8 mouse cellular contexts compared by ENCODE assay signal in genomic region chr17:32924658-32925312, GRCm38 (mm10). TPM values are rescaled to one million over a fixed set of nuclear protein-coding genes. Genes with fewer than 3 reads are reported as not detected.
A peak's percentile ranks its signal among the peaks of the same experiment; 100 is the strongest.
DNase-seq lines count a peak whose midpoint lies in the region; ATAC-seq and TF ChIP-seq lines count a peak whose summit lies in the region.

No protein-coding gene starts in this region.

- peak; percentile 82 for DNase-seq in T-cell, adult 2 months (ENCODE audit: low spot score)
- DNase-seq in cerebellum, postnatal 10 days, result peak; percentile 81 to 82
- peak; percentile 53 to 56 for DNase-seq in frontal cortex, postnatal 14 days (ENCODE audit: low spot score in 2 of 2)
- peak; percentile 80 for DNase-seq in hindbrain, embryonic 11.5 days (ENCODE audit: low spot score)
- DNase-seq in layer of hippocampus, postnatal 14 days (ENCODE audit: low spot score in 2 of 2), result peak; percentile 51 to 62
- peak; percentile 90 for DNase-seq in lung, postnatal 0 days (ENCODE audit: low spot score)
- DNase-seq in ovary, postnatal 10 days (ENCODE audit: low spot score), result peak; percentile 4
- peak; percentile 51 to 60 for DNase-seq in thymus, adult 18-20 months

- H3K9ac ChIP-seq in hindbrain, embryonic 11.5 days (ENCODE audit: low read depth, low read length), result peak overlapping the region; percentile 84
- peak overlapping the region; percentile 59; the same call in 1 of the 2 replicates for H3K9ac ChIP-seq in lung, postnatal 0 days (replicated peaks; ENCODE audit: low read depth)

- H3K4me3 ChIP-seq in hindbrain, embryonic 11.5 days (ENCODE audit: low read depth, low read length), result peak overlapping the region; percentile 45
- H3K4me3 ChIP-seq in lung, postnatal 0 days (ENCODE audit: low read depth, low read length), result peak overlapping the region; percentile 45

- TF ChIP-seq EP300 in lung, postnatal 0 days (IDR thresholded peaks at IDR 0.05), result no peak

- H3K4me2 ChIP-seq in hindbrain, embryonic 11.5 days (replicated peaks; ENCODE audit: low read depth, low read length), result peak overlapping the region; percentile 77
- H3K4me2 ChIP-seq in lung, postnatal 0 days (replicated peaks; ENCODE audit: low read depth, low read length), result peak overlapping the region; percentile 76

- no peaks in the 10 kb centered on the region for H3K9me3 ChIP-seq in hindbrain, embryonic 11.5 days (ENCODE audit: control insufficient read depth, low read length)
- no peaks in the 10 kb centered on the region for H3K9me3 ChIP-seq in lung, postnatal 0 days (ENCODE audit: low read length)

- peak; percentile 95 for ATAC-seq in hindbrain, embryonic 11.5 days (ENCODE audit: low FRiP score)
- peak; percentile 99 for ATAC-seq in lung, postnatal 0 days

- TF ChIP-seq CTCF in lung, postnatal 0 days (IDR thresholded peaks at IDR 0.05), result 0 out of 2 replicates have a peak, but pooled peaks have one; percentile 18

- no peaks in the 10 kb centered on the region for H3K36me3 ChIP-seq in hindbrain, embryonic 11.5 days (ENCODE audit: control insufficient read depth, insufficient read depth, low read length)
- no peaks in the 10 kb centered on the region for H3K36me3 ChIP-seq in lung, postnatal 0 days (ENCODE audit: insufficient read depth, low read length)

- 15% methylated on average over 32 of the region's 32 CpGs for WGBS in hindbrain, embryonic 11.5 days
- WGBS in lung, postnatal 0 days, result 14% methylated on average over 32 of the region's 32 CpGs

- H3K27me3 ChIP-seq in hindbrain, embryonic 11.5 days (ENCODE audit: control insufficient read depth, insufficient read depth, low read length), result no peaks in the 10 kb centered on the region
- no peaks in the 10 kb centered on the region for H3K27me3 ChIP-seq in lung, postnatal 0 days (replicated peaks; ENCODE audit: insufficient read depth, low read length)

- no peaks in the 10 kb centered on the region for H3K4me1 ChIP-seq in hindbrain, embryonic 11.5 days (replicated peaks; ENCODE audit: control insufficient read depth, insufficient read depth, low read length)
- no peaks in the 10 kb centered on the region for H3K4me1 ChIP-seq in lung, postnatal 0 days (ENCODE audit: insufficient read depth, low read depth, low read length)

- peak overlapping the region; percentile 36; the same call in 1 of the 2 replicates for H3K27ac ChIP-seq in hindbrain, embryonic 11.5 days (ENCODE audit: low read depth, low read length)
- H3K27ac ChIP-seq in lung, postnatal 0 days (ENCODE audit: low read length), result peak overlapping the region; percentile 20; the same call in 1 of the 2 replicates

RNA-seq across cellular contexts. Expression of gene Cyp4f14, which starts 7.6 kb away (rescaled TPM):
- polyA plus RNA-seq in hindbrain, embryonic 11.5 days (2014; fragmentation: Nextera tagmentation; extraction: Ambion mirVana), result not detected in 2 replicates
- 1 to 10 TPM; 2.6 to 3.8 TPM for total RNA-seq in layer of hippocampus, postnatal 14 days (2021)
- polyA plus RNA-seq in lung, postnatal 0 days (2015; fragmentation: Nextera tagmentation; extraction: Ambion mirVana), result not detected in 2 replicates

RNA-seq across cellular contexts. Expression of gene Cyp4f13, which starts 22.4 kb away (rescaled TPM):
- polyA plus RNA-seq in hindbrain, embryonic 11.5 days (2014; fragmentation: Nextera tagmentation; extraction: Ambion mirVana), result 3.1 and 5.5 TPM in 2 replicates
- 10 to 100 TPM; 22.6 to 25.2 TPM for total RNA-seq in layer of hippocampus, postnatal 14 days (2021)
- polyA plus RNA-seq in lung, postnatal 0 days (2015; fragmentation: Nextera tagmentation; extraction: Ambion mirVana), result 20.8 and 22.0 TPM in 2 replicates

RNA-seq across cellular contexts. Expression of gene Zfp870, which starts 33.3 kb away (rescaled TPM):
- polyA plus RNA-seq in hindbrain, embryonic 11.5 days (2014; fragmentation: Nextera tagmentation; extraction: Ambion mirVana), result 8.6 and 10.0 TPM in 2 replicates
- total RNA-seq in layer of hippocampus, postnatal 14 days (2021), result 10 to 100 TPM in 1 of 2 experiments, 1 to 10 TPM in 1; 8.9 to 11.1 TPM
- 3.9 and 4.9 TPM in 2 replicates for polyA plus RNA-seq in lung, postnatal 0 days (2015; fragmentation: Nextera tagmentation; extraction: Ambion mirVana)

RNA-seq across cellular contexts. Expression of gene Zfp472, which starts 40.8 kb away (rescaled TPM):
- polyA plus RNA-seq in hindbrain, embryonic 11.5 days (2014; fragmentation: Nextera tagmentation; extraction: Ambion mirVana), result 13.4 TPM in 2 replicates
- total RNA-seq in layer of hippocampus, postnatal 14 days (2021), result 1 to 10 TPM; 4.0 to 4.8 TPM
- 7.6 and 7.8 TPM in 2 replicates for polyA plus RNA-seq in lung, postnatal 0 days (2015; fragmentation: Nextera tagmentation; extraction: Ambion mirVana)

Comparison
In these comparisons a context has a peak if more than half of its experiments do, and no peak if none do; other contexts are left out.
1. Peak in every context shown above with its lines: DNase-seq, ATAC-seq, H3K4me3 ChIP-seq and H3K27ac ChIP-seq.
2. DNase-seq: peak in every context shown above with its lines; median percentile 90 in lung, postnatal 0 days; 82 in T-cell, adult 2 months; 82 in cerebellum, postnatal 10 days; 80 in hindbrain, embryonic 11.5 days; 56 in layer of hippocampus, postnatal 14 days; 56 in thymus, adult 18-20 months; 54 in frontal cortex, postnatal 14 days; 4 in ovary, postnatal 10 days.